In genomic region chr9:27192001-27192760, GRCm38 (mm10) we compare ENCODE assay signal across 8 mouse cellular contexts. TPM values are rescaled to one million over a fixed set of nuclear protein-coding genes. Genes with fewer than 3 reads are reported as not detected.
A peak's percentile ranks its signal among the peaks of the same experiment; 100 is the strongest.
DNase-seq lines count a peak whose midpoint lies in the region; ATAC-seq lines count a peak whose summit lies in the region.

No protein-coding gene starts in this region.

- peak overlapping the region; percentile 19 for H3K4me3 ChIP-seq in embryonic facial prominence, embryonic 11.5 days (ENCODE audit: low read depth, low read length)
- H3K4me3 ChIP-seq in intestine, embryonic 16.5 days (ENCODE audit: low read length): peak overlapping the region; percentile 35
- H3K4me3 ChIP-seq in megakaryocyte, embryonic 14.5 days (replicated peaks): peak overlapping the region; percentile 80

- no peaks in the 10 kb centered on the region for H3K36me3 ChIP-seq in embryonic facial prominence, embryonic 11.5 days (replicated peaks; ENCODE audit: control insufficient read depth, insufficient read depth, low read depth, low read length)
- no peaks in the 10 kb centered on the region for H3K36me3 ChIP-seq in intestine, embryonic 16.5 days (ENCODE audit: control insufficient read depth, insufficient read depth, low read length)
- no peaks in the 10 kb centered on the region for H3K36me3 ChIP-seq in megakaryocyte, embryonic 14.5 days (replicated peaks; ENCODE audit: low read length)

- intact Hi-C loops in left cerebral cortex, postnatal 10 days (cut with DNase I): loop anchor here (5.0 kb wide), 1 partner anchor 110 kb away; no protein-coding TSS in a partner anchor

- ATAC-seq in embryonic facial prominence, embryonic 11.5 days (replicated peaks; ENCODE audit: insufficient number of reproducible peaks, low FRiP score, low TSS enrichment, low read depth): peak; percentile 92
- peak; percentile 85 for ATAC-seq in granulocyte monocyte progenitor cell, adult 5-6 weeks (replicated peaks; ENCODE audit: poor library complexity, severe bottlenecking)
- peak; percentile 97 for ATAC-seq in intestine, embryonic 16.5 days

- H3K27ac ChIP-seq in embryonic facial prominence, embryonic 11.5 days (replicated peaks; ENCODE audit: low read depth, low read length): no peak overlapping the region
- peak overlapping the region; percentile 75 for H3K27ac ChIP-seq in intestine, embryonic 16.5 days (ENCODE audit: low read length)

- H3K4me2 ChIP-seq in embryonic facial prominence, embryonic 11.5 days (ENCODE audit: low read depth, low read length): peak overlapping the region; percentile 45
- peak overlapping the region; percentile 61 for H3K4me2 ChIP-seq in intestine, embryonic 16.5 days (ENCODE audit: low read depth, low read length)

- H3K4me1 ChIP-seq in embryonic facial prominence, embryonic 11.5 days (ENCODE audit: control insufficient read depth, insufficient read depth, low read length): peaks cover 3% of the 10 kb centered on the region; the same call in 1 of the 2 replicates
- H3K4me1 ChIP-seq in intestine, embryonic 16.5 days (ENCODE audit: control insufficient read depth, insufficient read depth, low read length): peaks cover 13% of the 10 kb centered on the region
- peaks cover 31% of the 10 kb centered on the region for H3K4me1 ChIP-seq in megakaryocyte, embryonic 14.5 days

- H3K9me3 ChIP-seq in embryonic facial prominence, embryonic 11.5 days (replicated peaks; ENCODE audit: control insufficient read depth, low read length): no peaks in the 10 kb centered on the region
- no peaks in the 10 kb centered on the region for H3K9me3 ChIP-seq in intestine, embryonic 16.5 days (ENCODE audit: control insufficient read depth, low read length)
- no peaks in the 10 kb centered on the region for H3K9me3 ChIP-seq in megakaryocyte, embryonic 14.5 days

- peak overlapping the region; percentile 25; the same call in 1 of the 2 replicates for H3K9ac ChIP-seq in embryonic facial prominence, embryonic 11.5 days (replicated peaks; ENCODE audit: low read length)
- H3K9ac ChIP-seq in intestine, embryonic 16.5 days (ENCODE audit: low read depth, low read length): 0 out of 2 replicates have a peak overlapping the region, but pooled peaks have one; percentile 17

- peak; percentile 91 for DNase-seq in adrenal gland, postnatal 25 days
- peak; percentile 83 for DNase-seq in embryonic facial prominence, embryonic 11.5 days (ENCODE audit: low spot score)
- DNase-seq in left cerebral cortex, postnatal 10 days (ENCODE audit: extremely low spot score in 1 of 2, low spot score in 2 of 2): peak; percentile 78 to 91
- DNase-seq in right cerebral cortex, postnatal 14 days: peak; percentile 75
- no peak for DNase-seq in adipocyte (ENCODE audit: low spot score)

- no peaks in the 10 kb centered on the region for H3K27me3 ChIP-seq in embryonic facial prominence, embryonic 11.5 days (ENCODE audit: control insufficient read depth, insufficient read depth, low read length)
- no peaks in the 10 kb centered on the region for H3K27me3 ChIP-seq in intestine, embryonic 16.5 days (replicated peaks; ENCODE audit: control insufficient read depth, insufficient read depth, low read length)
- H3K27me3 ChIP-seq in megakaryocyte, embryonic 14.5 days (replicated peaks): peaks cover 33% of the 10 kb centered on the region

- WGBS in embryonic facial prominence, embryonic 11.5 days: 8% methylated on average over 14 of the region's 14 CpGs
- 9% methylated on average over 14 of the region's 14 CpGs for WGBS in intestine, embryonic 16.5 days

RNA-seq across cellular contexts. Expression of gene Jam3, which starts 37.0 kb away (rescaled TPM):
- total RNA-seq in adrenal gland, postnatal 25 days (2021): 35.7 and 36.5 TPM in 2 replicates
- 124 and 128 TPM in 2 replicates for polyA plus RNA-seq in embryonic facial prominence, embryonic 11.5 days (2014; fragmentation: Nextera tagmentation; extraction: Ambion mirVana)
- not detected in 2 replicates for total RNA-seq in granulocyte monocyte progenitor cell, adult 5-6 weeks (2014; fragmentation: Nextera tagmentation)
- 0.22 and 0.26 TPM in 2 replicates for total RNA-seq in granulocyte monocyte progenitor cell, adult 5-6 weeks (2017)
- 36.5 and 41.4 TPM in 2 replicates for polyA plus RNA-seq in intestine, embryonic 16.5 days (2015; fragmentation: Nextera tagmentation; extraction: Ambion mirVana)
- total RNA-seq in left cerebral cortex, postnatal 10 days (2021): 10 to 100 TPM; 20.1 to 24.9 TPM
- 0.13 TPM in 1 of 2 replicates, not detected in the other for polyA plus RNA-seq in megakaryocyte, embryonic 14.5 days (2012; ENCODE audit: insufficient read depth, low replicate concordance)

Comparison
In these comparisons a context has a peak if more than half of its experiments do, and no peak if none do; other contexts are left out.
1. H3K4me3 ChIP-seq: peak in every context shown above with its lines; median percentile 80 in megakaryocyte, embryonic 14.5 days; 35 in intestine, embryonic 16.5 days; 19 in embryonic facial prominence, embryonic 11.5 days.
2. RNA of gene Jam3, which starts 37.0 kb away (total RNA-seq): 35.7 to 36.5 TPM in adrenal gland, postnatal 25 days and 20.1 to 24.9 TPM in left cerebral cortex, postnatal 10 days; 0.22 to 0.26 TPM in granulocyte monocyte progenitor cell, adult 5-6 weeks; every median in the first group is over 10 times any median in the second.
3. Peak in every context shown above with its lines, with median percentiles within 50 percentile points of each other: ATAC-seq.